Mouse (Mus musculus): ENCODE results near the gene Scp2.

- TF ChIP-seq CTCF (IDR thresholded peaks at IDR 0.05; ENCODE audit: low read depth) = no peak
- no peak for TF ChIP-seq EP300 (IDR thresholded peaks at IDR 0.05; ENCODE audit: low read depth)
Observed at GRCm38 (mm10) chr4:108070286-108070685, 74.5 kb downstream of the Scp2 start.

All from heart, postnatal 0 days (tissue).